Mouse (Mus musculus): ENCODE measurements around the gene Vegfc. TPM values are rescaled to one million over a fixed set of nuclear protein-coding genes. Genes with fewer than 3 reads are reported as not detected.

Gene Vegfc
- polyA plus RNA-seq, 1 experiment from 2014 or later = 3.1 TPM

DNA sequence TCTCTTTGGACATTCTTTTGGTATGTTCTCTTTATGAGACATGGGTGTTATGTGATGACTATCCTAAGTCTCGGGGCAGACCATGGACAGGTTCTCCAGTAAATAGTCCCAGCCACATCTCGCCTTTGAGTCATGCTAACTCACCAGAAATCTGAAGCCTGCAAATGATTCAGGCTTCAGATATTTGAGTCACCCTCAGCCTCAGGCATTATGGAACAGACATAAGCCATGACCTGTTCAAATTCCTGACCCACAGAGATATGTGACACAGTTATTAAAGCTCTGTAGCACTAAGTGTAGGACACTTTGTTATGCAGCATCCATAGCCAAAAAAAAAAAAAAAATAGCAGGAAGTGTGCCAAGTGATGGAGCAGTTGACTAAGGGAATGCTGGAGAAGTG is 138.8 kb downstream of the Vegfc start:
- ATAC-seq = no peak
- Histone ChIP-seq H3K4me1 (replicated peaks) (no peaks in the 10 kb centered on the region), H3K9me3 (no peaks in the 10 kb centered on the region), H3K36me3 (no peaks in the 10 kb centered on the region), H3K27me3 (no peaks in the 10 kb centered on the region), H3K9ac (replicated peaks) (no peak overlapping the region), H3K27ac (no peak overlapping the region), H3K4me3 (replicated peaks) (no peak overlapping the region), H3K4me2 (replicated peaks) (no peak overlapping the region)
- 93% methylated on average over 2 of the region's 2 CpGs for WGBS

DNA sequence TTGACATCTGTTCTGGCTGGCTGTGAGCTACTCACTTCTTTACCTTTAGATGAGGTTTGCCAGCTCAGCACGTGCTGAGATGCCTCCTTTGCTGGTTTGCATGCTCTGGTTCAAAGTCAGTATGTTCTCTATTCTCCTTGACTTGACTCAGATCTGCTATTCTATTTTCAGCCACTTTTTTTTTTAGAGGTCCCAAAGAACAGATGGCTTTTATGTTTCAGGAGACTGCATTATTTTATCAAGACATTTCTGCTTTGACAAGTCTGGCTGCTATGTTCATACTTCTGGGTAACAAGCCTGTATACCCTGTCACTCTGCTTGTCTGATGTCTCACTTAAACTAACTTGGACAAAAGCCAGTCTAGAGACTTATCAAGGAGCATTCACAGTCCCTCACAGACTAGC is 151.4 kb downstream of the Vegfc start:
- no peak overlapping the region for H3K4me2 ChIP-seq (replicated peaks)
- no peaks in the 10 kb centered on the region for H3K9me3 ChIP-seq
- H3K4me3 ChIP-seq (replicated peaks) = no peak overlapping the region
- WGBS = 51% methylated on average over 1 of the region's 1 CpGs
- no peaks in the 10 kb centered on the region for H3K27me3 ChIP-seq
- no peak overlapping the region for H3K27ac ChIP-seq
- H3K36me3 ChIP-seq = no peaks in the 10 kb centered on the region
- H3K4me1 ChIP-seq (replicated peaks) = no peaks in the 10 kb centered on the region
- 0 out of 2 replicates have a peak, but pooled peaks have one; percentile 50 for ATAC-seq
- no peak overlapping the region for H3K9ac ChIP-seq (replicated peaks)

- WGBS = 98% methylated on average over 1 of the region's 1 CpGs
- no peak overlapping the region for H3K9ac ChIP-seq (replicated peaks)
- H3K4me3 ChIP-seq (replicated peaks) = no peak overlapping the region
- H3K4me1 ChIP-seq (replicated peaks) = no peaks in the 10 kb centered on the region
- H3K27ac ChIP-seq = no peak overlapping the region
- H3K9me3 ChIP-seq = no peaks in the 10 kb centered on the region
- H3K36me3 ChIP-seq = no peaks in the 10 kb centered on the region
- H3K27me3 ChIP-seq = no peaks in the 10 kb centered on the region
- ATAC-seq = no peak
- H3K4me2 ChIP-seq (replicated peaks) = no peak overlapping the region
Measured at GRCm38 (mm10) chr8:54230638-54231037, 153.2 kb downstream of the Vegfc start.

GRCm38 (mm10) chr8:54233316-54233715 is 155.9 kb downstream of the Vegfc start:
- H3K9me3 ChIP-seq = no peaks in the 10 kb centered on the region
- H3K36me3 ChIP-seq = no peaks in the 10 kb centered on the region
- no peak overlapping the region for H3K9ac ChIP-seq (replicated peaks)
- H3K4me3 ChIP-seq (replicated peaks) = no peak overlapping the region
- ATAC-seq = no peak
- H3K4me2 ChIP-seq (replicated peaks) = no peak overlapping the region
- WGBS = 94% methylated on average over 6 of the region's 6 CpGs
- H3K27ac ChIP-seq = no peak overlapping the region
- H3K27me3 ChIP-seq = no peaks in the 10 kb centered on the region
- no peaks in the 10 kb centered on the region for H3K4me1 ChIP-seq (replicated peaks)
